Mouse (Mus musculus) limb, embryonic 12.5 days (tissue): Measurements from ENCODE around the gene Plin2. TPM values are rescaled to one million over a fixed set of nuclear protein-coding genes. Genes with fewer than 3 reads are reported as not detected.

ENCODE experiments used
- ATAC-seq: fragments of 200-750 bp; cut with Nextera tagmentation; 2 replicates; pipeline ENCODE4 v1.8.0; 2017; ENCODE audit warnings: low read depth, moderate TSS enrichment; ENCODE audit not compliant: insufficient number of reproducible peaks, insufficient read depth, low FRiP score, low TSS enrichment
- H3K27ac ChIP-seq: fragments of 300-500 bp; sonication (generic); 2 replicates; pipeline ENCODE4 v1.5.1; 2016; ENCODE audit warnings: mild to moderate bottlenecking, moderate library complexity
- H3K27me3 ChIP-seq: fragments of 300-500 bp; sonication (generic); 2 replicates; pipeline ENCODE4 v1.6.1; 2016; ENCODE audit warnings: mild to moderate bottlenecking, moderate library complexity
- H3K36me3 ChIP-seq: fragments of 300-500 bp; sonication (generic); 2 replicates; pipeline ENCODE4 v1.6.1; 2016; ENCODE audit warnings: mild to moderate bottlenecking, moderate library complexity
- H3K4me1 ChIP-seq: fragments of 300-500 bp; sonication (generic); replicated peaks from 2 replicates; pipeline ENCODE4 v1.6.1; 2016
- H3K4me2 ChIP-seq: fragments of 300-500 bp; sonication (generic); 2 replicates; pipeline ENCODE4 v1.6.1; 2016; ENCODE audit warnings: mild to moderate bottlenecking, moderate library complexity
- H3K4me3 ChIP-seq: fragments of 300-500 bp; sonication (generic); replicated peaks from 2 replicates; pipeline ENCODE4 v1.5.1; 2016; ENCODE audit warnings: mild to moderate bottlenecking
- H3K9ac ChIP-seq: fragments of 300-500 bp; sonication (generic); replicated peaks from 2 replicates; pipeline ENCODE4 v1.6.1; 2016; ENCODE audit warnings: mild to moderate bottlenecking, moderate library complexity
- H3K9me3 ChIP-seq: fragments of 300-500 bp; sonication (generic); 2 replicates; pipeline ENCODE4 v1.6.1; 2016; ENCODE audit warnings: mild to moderate bottlenecking, moderate library complexity
- WGBS: fragments of 180-500 bp; shearing (Covaris S2); methylation state at CpG from one replicate; pipeline ENCODE4 v1.1.7; 2016; 5-methylcytosine and 5-hydroxymethylcytosine counted together
- polyA plus RNA-seq: library from polyadenylated mRNA; unstranded; fragments of >200 nt; fragmentation: Nextera tagmentation; extraction: Ambion mirVana; gene quantifications from 2 replicates; pipeline ENCODE4 v1.2.1, GENCODE M21; 2016

Gene Plin2
- polyA plus RNA-seq, 1 experiment from 2014 or later, result 79.0 TPM

DNA sequence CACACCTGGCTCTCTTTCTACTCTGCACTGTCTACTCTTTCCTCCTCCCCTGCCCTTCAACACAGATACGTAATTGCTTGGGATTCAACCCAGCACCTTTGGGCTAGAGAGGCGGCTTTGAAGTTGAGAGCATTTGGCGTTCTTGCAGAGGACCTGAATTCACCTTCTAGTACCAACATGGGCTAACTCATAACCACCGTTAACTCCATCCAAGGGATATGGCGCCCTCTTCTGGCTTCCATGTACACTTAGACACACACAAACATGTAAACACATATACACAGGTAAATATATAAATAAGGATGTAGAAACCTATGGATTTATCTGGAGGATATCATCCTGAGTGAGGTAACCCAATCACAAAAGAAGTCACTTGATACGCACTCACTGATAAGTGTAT, 25.2 kb upstream of the Plin2 start:
- no peak overlapping the region for H3K4me2 ChIP-seq
- no peaks in the 10 kb centered on the region for H3K36me3 ChIP-seq
- no peaks in the 10 kb centered on the region for H3K27me3 ChIP-seq
- WGBS, result 37% methylated on average over 6 of the region's 6 CpGs
- no peaks in the 10 kb centered on the region for H3K9me3 ChIP-seq
- no peak overlapping the region for H3K4me3 ChIP-seq
- H3K4me1 ChIP-seq, result no peaks in the 10 kb centered on the region
- no peak for ATAC-seq
- no peak overlapping the region for H3K27ac ChIP-seq
- no peak overlapping the region for H3K9ac ChIP-seq

GRCm38 (mm10) chr4:86692931-86693330, 23.1 kb upstream of the Plin2 start:
- Histone ChIP-seq H3K4me3 (no peak overlapping the region), H3K9me3 (no peaks in the 10 kb centered on the region)
- 92% methylated on average over 7 of the region's 7 CpGs for WGBS

GRCm38 (mm10) chr4:86691290-86691689, 21.4 kb upstream of the Plin2 start:
- H3K9ac ChIP-seq, result no peak overlapping the region

More at GRCm38 (mm10) chr4:86692931-86693330, 23.1 kb upstream of the Plin2 start:
- H3K36me3 ChIP-seq, result no peaks in the 10 kb centered on the region
- no peak overlapping the region for H3K27ac ChIP-seq
- H3K9ac ChIP-seq, result no peak overlapping the region
- H3K27me3 ChIP-seq, result no peaks in the 10 kb centered on the region
- no peak overlapping the region for H3K4me2 ChIP-seq
- no peak for ATAC-seq
- no peaks in the 10 kb centered on the region for H3K4me1 ChIP-seq

GRCm38 (mm10) chr4:86690768-86691167, 20.9 kb upstream of the Plin2 start:
- no peak overlapping the region for H3K4me3 ChIP-seq
- no peak overlapping the region for H3K4me2 ChIP-seq
- no peaks in the 10 kb centered on the region for H3K9me3 ChIP-seq
- H3K4me1 ChIP-seq, result peaks cover 4% of the 10 kb centered on the region; the same call in 1 of the 2 replicates
- H3K36me3 ChIP-seq, result no peaks in the 10 kb centered on the region
- H3K27me3 ChIP-seq, result no peaks in the 10 kb centered on the region
- ATAC-seq, result no peak
- WGBS, result 83% methylated on average over 6 of the region's 6 CpGs
- no peak overlapping the region for H3K27ac ChIP-seq
- H3K9ac ChIP-seq, result no peak overlapping the region

More at GRCm38 (mm10) chr4:86691290-86691689, 21.4 kb upstream of the Plin2 start:
- ATAC-seq, result no peak
- no peaks in the 10 kb centered on the region for H3K36me3 ChIP-seq
- no peaks in the 10 kb centered on the region for H3K27me3 ChIP-seq
- H3K4me1 ChIP-seq, result 0 out of 2 replicates have a peak, but pooled peaks cover 4% of the 10 kb centered on the region
- H3K4me3 ChIP-seq, result no peak overlapping the region
- no peak overlapping the region for H3K4me2 ChIP-seq
- WGBS, result 44% methylated on average over 4 of the region's 4 CpGs
- H3K9me3 ChIP-seq, result no peaks in the 10 kb centered on the region
- H3K27ac ChIP-seq, result no peak overlapping the region

GRCm38 (mm10) chr4:86690194-86690593, 20.3 kb upstream of the Plin2 start:
- Histone ChIP-seq H3K36me3 (no peaks in the 10 kb centered on the region), H3K9me3 (no peaks in the 10 kb centered on the region), H3K4me1 (peaks cover 4% of the 10 kb centered on the region; the same call in 1 of the 2 replicates), H3K4me2 (no peak overlapping the region), H3K4me3 (no peak overlapping the region), H3K9ac (no peak overlapping the region), H3K27me3 (no peaks in the 10 kb centered on the region), H3K27ac (no peak overlapping the region)
- WGBS, result 54% methylated on average over 7 of the region's 7 CpGs
- no peak for ATAC-seq

DNA sequence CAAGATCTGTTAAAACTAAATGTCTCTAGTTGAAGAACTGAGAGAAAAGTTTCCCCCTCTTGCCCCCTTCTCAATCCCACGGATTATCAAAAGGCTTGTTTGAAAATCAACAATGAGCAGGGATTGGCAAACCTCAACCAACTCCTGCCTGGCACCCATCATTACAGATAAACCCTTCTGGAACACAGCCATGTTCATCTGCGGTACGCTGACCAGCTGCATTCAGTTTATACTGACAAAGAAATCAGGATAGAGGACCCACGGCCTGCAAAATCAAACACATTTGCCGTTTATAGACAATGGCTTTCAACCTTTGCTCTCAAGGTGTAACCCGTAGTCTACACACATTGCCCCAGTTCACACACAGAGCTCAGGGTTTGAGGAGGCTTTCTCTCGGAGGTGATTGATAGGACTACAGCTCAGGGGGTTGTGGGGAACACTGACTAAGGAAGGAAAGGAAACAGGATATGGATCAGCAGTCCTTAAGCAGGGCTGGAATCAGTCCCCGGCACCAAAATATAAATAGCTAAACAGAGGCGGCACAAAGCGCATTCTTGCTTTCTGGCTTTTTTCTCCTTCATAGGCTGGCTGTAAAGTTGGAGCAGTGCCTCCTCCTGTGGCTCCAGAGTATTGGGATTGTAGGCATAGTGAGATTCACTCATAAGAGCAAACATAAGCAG, 19.3 kb upstream of the Plin2 start:
- H3K9ac ChIP-seq, result no peak overlapping the region
- no peak overlapping the region for H3K27ac ChIP-seq
- H3K9me3 ChIP-seq, result no peaks in the 10 kb centered on the region
- H3K27me3 ChIP-seq, result no peaks in the 10 kb centered on the region
- ATAC-seq, result no peak
- no peak overlapping the region for H3K4me3 ChIP-seq
- H3K4me2 ChIP-seq, result no peak overlapping the region
- WGBS, result 83% methylated on average over 10 of the region's 10 CpGs
- H3K4me1 ChIP-seq, result peaks cover 4% of the 10 kb centered on the region; the same call in 1 of the 2 replicates
- H3K36me3 ChIP-seq, result no peaks in the 10 kb centered on the region

GRCm38 (mm10) chr4:86686564-86686963, 16.7 kb upstream of the Plin2 start:
- no peaks in the 10 kb centered on the region for H3K27me3 ChIP-seq
- no peak overlapping the region for H3K9ac ChIP-seq
- H3K9me3 ChIP-seq, result no peaks in the 10 kb centered on the region
- ATAC-seq, result no peak
- peaks cover 4% of the 10 kb centered on the region; the same call in 1 of the 2 replicates for H3K4me1 ChIP-seq
- H3K36me3 ChIP-seq, result no peaks in the 10 kb centered on the region
- no peak overlapping the region for H3K4me3 ChIP-seq
- WGBS, result 46% methylated on average over 3 of the region's 3 CpGs
- H3K27ac ChIP-seq, result no peak overlapping the region
- H3K4me2 ChIP-seq, result no peak overlapping the region

GRCm38 (mm10) chr4:86686009-86686366, 16.1 kb upstream of the Plin2 start:
- H3K27ac ChIP-seq, result no peak overlapping the region
- no peaks in the 10 kb centered on the region for H3K36me3 ChIP-seq
- no peak for ATAC-seq
- no peak overlapping the region for H3K4me2 ChIP-seq
- no peak overlapping the region for H3K4me3 ChIP-seq
- no peak overlapping the region for H3K9ac ChIP-seq
- no peaks in the 10 kb centered on the region for H3K9me3 ChIP-seq
- 42% methylated on average over 2 of the region's 2 CpGs for WGBS
- H3K27me3 ChIP-seq, result no peaks in the 10 kb centered on the region
- peaks cover 4% of the 10 kb centered on the region; the same call in 1 of the 2 replicates for H3K4me1 ChIP-seq

DNA sequence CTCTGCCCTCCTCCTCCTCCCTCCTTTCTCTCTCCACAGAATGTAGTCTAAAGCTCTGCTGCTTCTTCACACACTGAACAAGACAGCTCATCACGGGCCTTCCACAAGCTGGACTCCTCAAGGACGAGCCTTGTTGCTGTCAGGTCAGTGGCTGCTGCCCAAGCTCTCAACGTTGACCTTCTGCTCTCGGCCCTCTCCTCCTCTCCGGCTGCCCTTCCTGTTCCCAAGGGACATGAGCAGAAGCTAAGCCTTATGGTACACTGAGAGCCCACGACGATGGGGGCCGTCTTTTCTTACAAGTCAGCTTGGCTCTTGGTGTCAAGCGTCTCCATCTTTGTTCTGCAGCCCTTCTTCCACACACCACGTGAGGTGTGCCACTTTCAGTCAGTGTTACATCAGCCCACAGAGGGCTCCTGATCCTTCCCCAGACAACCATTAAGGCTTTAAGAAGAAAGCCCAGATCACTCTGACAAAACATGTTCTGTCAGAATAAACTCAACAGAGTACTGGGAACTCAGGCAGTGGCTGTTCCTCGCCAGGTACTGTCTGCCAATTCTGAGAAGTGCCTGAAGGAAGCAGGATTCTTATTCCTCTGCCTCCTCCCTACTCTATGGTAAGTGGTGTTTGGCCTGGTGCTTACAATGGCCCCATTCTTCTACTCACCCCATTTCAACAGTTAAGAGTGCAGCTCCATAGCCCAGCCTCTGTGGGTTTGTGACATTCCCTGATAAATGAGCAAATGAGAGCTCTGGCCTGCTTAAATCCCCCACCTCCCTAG, 15.6 kb upstream of the Plin2 start:
- H3K9me3 ChIP-seq, result no peaks in the 10 kb centered on the region
- no peak for ATAC-seq
- no peaks in the 10 kb centered on the region for H3K27me3 ChIP-seq
- H3K4me2 ChIP-seq, result no peak overlapping the region
- H3K4me3 ChIP-seq, result no peak overlapping the region
- H3K36me3 ChIP-seq, result no peaks in the 10 kb centered on the region
- H3K9ac ChIP-seq, result no peak overlapping the region
- whole genome bisulfite sequencing, result 75% methylated on average over 11 of the region's 11 CpGs
- H3K4me1 ChIP-seq, result peaks cover 4% of the 10 kb centered on the region; the same call in 1 of the 2 replicates
- H3K27ac ChIP-seq, result no peak overlapping the region

DNA sequence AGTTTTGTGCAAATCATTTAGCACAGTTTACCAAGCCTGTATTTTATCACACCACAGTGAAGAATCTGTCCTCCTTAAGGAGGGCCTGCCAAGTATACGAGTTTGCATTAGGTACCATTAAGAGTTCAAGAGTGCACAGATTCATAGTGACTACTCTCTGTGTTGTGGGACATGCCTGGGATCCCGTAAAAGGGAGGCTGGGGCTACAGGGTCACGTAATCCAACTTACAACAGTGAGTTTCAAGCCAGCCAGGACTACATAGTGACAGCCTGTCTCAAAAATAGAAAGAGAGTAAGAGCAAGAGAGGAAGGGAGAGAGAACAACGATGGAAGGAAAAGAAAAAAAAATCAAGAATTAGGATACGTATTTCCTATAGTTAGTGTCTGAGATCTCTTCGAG, 14.9 kb upstream of the Plin2 start:
- ATAC-seq, result no peak
- H3K27me3 ChIP-seq, result no peaks in the 10 kb centered on the region
- H3K9me3 ChIP-seq, result no peaks in the 10 kb centered on the region
- no peak overlapping the region for H3K27ac ChIP-seq
- WGBS, result 79% methylated on average over 6 of the region's 6 CpGs
- no peak overlapping the region for H3K9ac ChIP-seq
- H3K4me2 ChIP-seq, result no peak overlapping the region
- no peak overlapping the region for H3K4me3 ChIP-seq
- H3K4me1 ChIP-seq, result peaks cover 4% of the 10 kb centered on the region; the same call in 1 of the 2 replicates
- no peaks in the 10 kb centered on the region for H3K36me3 ChIP-seq

GRCm38 (mm10) chr4:86683746-86684145, 13.9 kb upstream of the Plin2 start:
- Histone ChIP-seq H3K9me3 (no peaks in the 10 kb centered on the region), H3K27ac (no peak overlapping the region), H3K4me1 (peaks cover 4% of the 10 kb centered on the region; the same call in 1 of the 2 replicates), H3K36me3 (no peaks in the 10 kb centered on the region), H3K9ac (no peak overlapping the region), H3K4me2 (no peak overlapping the region), H3K4me3 (no peak overlapping the region), H3K27me3 (no peaks in the 10 kb centered on the region)
- no peak for ATAC-seq
- WGBS, result 88% methylated on average over 5 of the region's 5 CpGs
